Mouse (Mus musculus) heart, embryonic 10.5 days (tissue): ENCODE data around the gene Olfr215. TPM values are rescaled to one million over a fixed set of nuclear protein-coding genes. Genes with fewer than 3 reads are reported as not detected.
"Not testable (repeated sequence)": the region's sequence is repeated elsewhere in the genome, so short reads cannot be mapped to it uniquely, and the experiment has no call there.

Experiments
- DNase-seq: peaks from one replicate; pipeline ENCODE4 v3.0.0-alpha.2; 2017; ENCODE audit warnings: low spot score
- H3K27ac ChIP-seq: fragments of 300-500 bp; sonication (generic); 2 replicates; pipeline ENCODE4 v1.5.1; 2016; ENCODE audit warnings: mild to moderate bottlenecking
- H3K27me3 ChIP-seq: fragments of 300-500 bp; sonication (generic); 2 replicates; pipeline ENCODE4 v1.6.1; 2016; ENCODE audit warnings: mild to moderate bottlenecking; ENCODE audit not compliant: poor library complexity, insufficient read depth, severe bottlenecking
- H3K36me3 ChIP-seq: fragments of 300-500 bp; sonication (generic); 2 replicates; pipeline ENCODE4 v1.6.1; 2016; ENCODE audit warnings: mild to moderate bottlenecking, moderate library complexity
- H3K4me1 ChIP-seq: fragments of 300-500 bp; sonication (generic); 2 replicates; pipeline ENCODE4 v1.6.1; 2016; ENCODE audit warnings: mild to moderate bottlenecking
- H3K4me3 ChIP-seq: fragments of 300-500 bp; sonication (generic); 2 replicates; pipeline ENCODE4 v1.5.1; 2016; ENCODE audit warnings: mild to moderate bottlenecking, moderate library complexity
- H3K9me3 ChIP-seq: fragments of 300-500 bp; sonication (generic); 2 replicates; pipeline ENCODE4 v1.6.1; 2016; ENCODE audit warnings: mild to moderate bottlenecking, moderate library complexity
- WGBS: fragments of 180-500 bp; shearing (Covaris S2); methylation state at CpG from one replicate; pipeline ENCODE4 v1.1.7; 2016; 5-methylcytosine and 5-hydroxymethylcytosine counted together
- polyA plus RNA-seq: library from polyadenylated mRNA; unstranded; fragments of >200 nt; fragmentation: Nextera tagmentation; extraction: Ambion mirVana; gene quantifications from 2 replicates; pipeline ENCODE4 v1.2.1, GENCODE M21; 2016

Olfr215 gene
- polyA plus RNA-seq, 1 experiment from 2014 or later, result not detected

GRCm38 (mm10) chr6:116553935-116554334 is 30.1 kb downstream of the Olfr215 start, which contains the start of gene Olfr214:
Olfr214 (plus strand) TSS chr6:116554235.
- Histone ChIP-seq H3K27ac (no peak within 1 kb of the TSS), H3K4me3 (no peak within 1 kb of the TSS), H3K27me3 (no peaks in the 10 kb centered on the region), H3K4me1 (no peaks in the 10 kb centered on the region), H3K36me3 (no peaks in the 10 kb centered on the region), H3K9me3 (no peaks in the 10 kb centered on the region)
- 67% methylated on average over 1 of the region's 1 CpGs for whole genome bisulfite sequencing
- no peak for DNase-seq

- 93% methylated on average over 11 of the region's 11 CpGs for WGBS
- H3K36me3 ChIP-seq, H3K4me3 ChIP-seq, DNase-seq, H3K9me3 ChIP-seq, H3K27me3 ChIP-seq, H3K4me1 ChIP-seq, H3K27ac ChIP-seq: not testable (repeated sequence)
Measured at GRCm38 (mm10) chr6:116550841-116551240, 33.2 kb downstream of the Olfr215 start, which contains the start of gene Gm5580. Gm5580 (plus strand) TSS chr6:116551141.

GRCm38 (mm10) chr6:116542500-116542899 is 41.5 kb downstream of the Olfr215 start:
- Histone ChIP-seq H3K36me3 (no peaks in the 10 kb centered on the region), H3K4me3 (no peak overlapping the region), H3K4me1 (no peaks in the 10 kb centered on the region), H3K27ac (no peak overlapping the region), H3K9me3 (no peaks in the 10 kb centered on the region), H3K27me3 (no peaks in the 10 kb centered on the region)
- no peak for DNase-seq
- WGBS, result 72% methylated on average over 2 of the region's 2 CpGs

- WGBS, result 83% methylated on average over 1 of the region's 1 CpGs
- Histone ChIP-seq H3K27me3 (no peaks in the 10 kb centered on the region; the same call in 1 of the 2 replicates), H3K4me3 (no peak within 1 kb of the TSS)
Measured at GRCm38 (mm10) chr6:116538156-116538555, 45.8 kb downstream of the Olfr215 start, which contains the start of gene Olfr213. Olfr213 (plus strand) TSS chr6:116538456.

More at GRCm38 (mm10) chr6:116538156-116538555, 45.8 kb downstream of the Olfr215 start, which contains the start of gene Olfr213:
- no peaks in the 10 kb centered on the region for H3K4me1 ChIP-seq
- no peak for DNase-seq
- no peak within 1 kb of the TSS for H3K27ac ChIP-seq
- no peaks in the 10 kb centered on the region for H3K36me3 ChIP-seq
- H3K9me3 ChIP-seq, result no peaks in the 10 kb centered on the region

Other genes with a start within 250 kb of the Olfr215 start
- 25.8 and 29.6 TPM in 2 replicates for gene March8, start 246.2 kb downstream of the Olfr215 start, polyA plus RNA-seq
- gene Alox5, start 123.0 kb downstream of the Olfr215 start, polyA plus RNA-seq, result 5.5 and 7.1 TPM in 2 replicates
- gene Olfr211, start 95.1 kb downstream of the Olfr215 start, polyA plus RNA-seq, result not detected in 2 replicates
- not detected in 2 replicates for gene Olfr212, start 77.7 kb downstream of the Olfr215 start, polyA plus RNA-seq
- gene Olfr213, start 45.7 kb downstream of the Olfr215 start, polyA plus RNA-seq, result not detected in 2 replicates
- gene Gm5580, start 33.1 kb downstream of the Olfr215 start, polyA plus RNA-seq, result 0.53 and 0.67 TPM in 2 replicates
- gene Olfr214, start 30.0 kb downstream of the Olfr215 start, polyA plus RNA-seq, result not detected in 2 replicates
- 96.7 and 139 TPM in 2 replicates for gene Zfp422, start 44.8 kb upstream of the Olfr215 start, polyA plus RNA-seq
- gene Depp1, start 66.4 kb upstream of the Olfr215 start, polyA plus RNA-seq, result 5.5 and 6.0 TPM in 2 replicates
- 5.5 and 7.2 TPM in 2 replicates for gene Rassf4, start 89.8 kb upstream of the Olfr215 start, polyA plus RNA-seq
- gene Tmem72, start 132.7 kb upstream of the Olfr215 start, polyA plus RNA-seq, result 0.04 and 0.14 TPM in 2 replicates